Mouse (Mus musculus) neutrophil, adult 65 days (primary cell): ENCODE results near the gene Zbtb41. TPM values are rescaled to one million over a fixed set of nuclear protein-coding genes. Genes with fewer than 3 reads are reported as not detected.

ENCODE experiments used
- total RNA-seq: library from RNA; stranded (reverse); gene quantifications from 2 replicates; pipeline ENCODE4 v1.2.4, GENCODE M21; 2023

The Zbtb41 gene
- 7.6 and 9.3 TPM in 2 replicates for total RNA-seq

GRCm38 (mm10) chr1:139421875-139422791 lies at the start of gene Zbtb41:
Gene Zbtb41, plus strand, starts transcription at chr1:139422288.

GRCm38 (mm10) chr1:139376638-139377286 lies 45.3 kb upstream of the Zbtb41 start, which contains the start of gene Crb1:
Gene Crb1, minus strand, starts transcription at chr1:139377100.

GRCm38 (mm10) chr1:139454340-139455225 lies 32.5 kb downstream of the Zbtb41 start, which contains the start of gene Aspm:
Gene Aspm, plus strand, starts transcription at chr1:139454772.

GRCm38 (mm10) chr1:139501258-139501752 lies 79.2 kb downstream of the Zbtb41 start, which contains the start of gene F13b:
Gene F13b, plus strand, starts transcription at chr1:139501702.

Other genes with a start within 250 kb of the Zbtb41 start
- not detected in 2 replicates for gene Crb1, start 45.2 kb upstream of the Zbtb41 start, total RNA-seq
- gene Aspm, start 32.5 kb downstream of the Zbtb41 start, total RNA-seq, result 27.3 and 28.2 TPM in 2 replicates
- gene F13b, start 79.4 kb downstream of the Zbtb41 start, total RNA-seq, result not detected in 2 replicates
- gene Cfhr1, start 138.0 kb downstream of the Zbtb41 start, total RNA-seq, result not detected in 2 replicates